Mouse (Mus musculus) gastrocnemius, postnatal 25 days (tissue): ENCODE measurements around the gene Adgrg3. TPM values are rescaled to one million over a fixed set of nuclear protein-coding genes. Genes with fewer than 3 reads are reported as not detected.
A peak's percentile ranks its signal among the peaks of the same experiment; 100 is the strongest.

ENCODE experiments used
- DNase-seq: peaks from one replicate; pipeline ENCODE4 v3.0.0; 2022
- total RNA-seq, 2 experiments: library from RNA; stranded (reverse); gene quantifications; 1 replicate in 1 of 2; 2 replicates in 1 of 2; pipeline ENCODE4 v1.2.3; 2021

Adgrg3 gene
- total RNA-seq, 2 experiments from 2014 or later: 0.41 to 0.86 TPM

DNA sequence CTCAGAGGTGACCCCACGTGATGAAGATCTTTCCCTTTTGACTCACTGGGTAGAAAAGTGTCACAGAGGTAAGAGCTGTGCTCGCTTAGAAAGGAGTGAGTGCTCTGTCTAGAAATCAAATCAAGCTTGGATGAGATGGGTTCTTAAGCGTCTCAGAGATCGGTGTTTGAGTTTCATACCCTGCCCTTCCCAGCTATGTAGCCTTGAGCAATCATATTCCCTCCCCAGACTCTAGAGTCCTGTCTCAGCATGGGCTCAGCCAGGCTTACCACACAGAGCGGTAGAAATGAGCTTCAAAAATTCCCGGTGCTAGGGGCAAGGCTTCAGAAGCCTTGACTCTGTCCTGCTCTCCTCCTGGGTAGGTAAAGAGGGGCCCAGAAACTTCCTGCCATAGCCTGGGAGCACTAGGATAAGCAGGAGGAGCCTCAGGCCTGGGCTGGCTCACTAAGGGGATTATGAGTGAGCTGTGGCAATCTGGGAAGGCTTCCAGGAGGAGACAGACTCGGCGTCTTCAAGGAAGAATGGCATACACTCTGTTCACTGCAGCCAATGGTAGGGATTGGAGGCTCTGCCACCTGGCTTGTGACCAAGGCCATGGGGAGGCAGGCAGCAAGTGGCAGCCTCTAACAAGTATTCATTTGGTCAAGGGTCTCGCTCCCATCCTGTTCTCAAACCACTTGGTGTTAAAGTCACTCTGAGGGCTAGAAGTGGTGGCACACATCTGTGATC is 24.3 kb upstream of the Adgrg3 start:
- DNase-seq: no peak

DNA sequence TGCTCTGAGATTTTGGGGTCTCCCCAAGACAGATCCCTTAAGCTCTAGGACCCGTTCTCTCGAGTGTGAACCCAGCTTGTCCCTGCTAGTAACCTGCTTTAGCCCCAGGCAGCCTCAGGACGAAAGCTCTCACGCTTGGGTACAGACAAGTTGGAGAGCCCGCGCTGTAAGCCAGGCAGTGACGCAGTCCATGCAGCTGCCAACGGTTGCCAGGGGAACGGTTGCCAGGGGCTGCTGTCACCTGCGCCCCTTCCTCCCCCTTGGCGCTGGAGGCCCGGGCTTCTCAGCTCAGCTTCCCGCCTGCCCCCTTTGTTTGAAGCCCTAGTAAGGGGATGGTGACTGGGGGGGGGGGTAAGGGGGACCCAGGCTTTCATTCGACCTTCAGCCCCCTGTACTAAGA is 23.5 kb upstream of the Adgrg3 start:
- peak; percentile 47 for DNase-seq

DNA sequence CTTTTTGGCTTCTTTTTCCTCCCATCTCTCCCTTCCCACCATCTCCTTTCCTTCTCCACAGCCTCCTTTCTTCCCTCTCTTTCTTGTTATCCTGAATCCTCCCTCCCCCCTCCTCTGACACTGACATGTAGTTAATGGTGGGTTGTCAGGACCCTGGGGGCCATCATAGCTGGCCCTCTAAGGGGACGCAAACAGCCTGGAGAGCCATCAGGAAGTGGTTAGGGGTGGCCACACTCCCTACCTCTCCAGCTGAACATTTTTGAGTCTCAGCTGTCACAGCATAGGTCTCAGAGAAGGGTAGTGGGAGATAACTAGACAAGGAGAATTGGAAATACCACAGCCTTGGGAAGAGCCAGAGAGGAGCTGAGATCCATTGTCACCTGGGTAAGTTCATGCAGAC is 23.0 kb upstream of the Adgrg3 start:
- DNase-seq: no peak

DNA sequence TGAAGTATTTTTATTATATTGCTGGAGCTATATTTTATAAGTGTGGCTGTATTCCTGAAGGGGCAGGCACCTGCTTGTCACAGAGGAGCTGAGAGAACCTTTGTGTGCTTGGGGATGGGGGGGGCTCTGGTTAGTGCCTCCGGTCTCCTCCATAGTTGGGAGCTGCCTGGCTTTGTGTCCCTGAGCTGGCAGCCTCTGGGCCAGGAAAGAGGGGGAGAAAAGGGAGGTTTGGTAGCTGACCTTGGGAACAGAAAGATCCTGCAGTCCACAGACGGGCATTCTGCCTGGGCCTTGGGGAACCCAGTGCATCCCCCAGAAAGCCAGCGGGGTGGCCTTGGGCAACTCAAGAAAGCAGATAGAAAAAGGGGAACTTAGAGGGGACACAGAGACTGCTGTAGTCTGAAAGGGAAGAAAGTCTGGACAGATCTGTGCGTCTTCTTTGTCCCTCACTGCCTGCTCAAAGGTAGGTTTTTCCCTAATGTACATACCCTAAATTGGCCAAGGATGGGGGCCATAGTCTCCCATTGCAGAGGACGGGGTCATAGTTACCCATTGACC is 22.1 kb upstream of the Adgrg3 start:
- DNase-seq: no peak

DNA sequence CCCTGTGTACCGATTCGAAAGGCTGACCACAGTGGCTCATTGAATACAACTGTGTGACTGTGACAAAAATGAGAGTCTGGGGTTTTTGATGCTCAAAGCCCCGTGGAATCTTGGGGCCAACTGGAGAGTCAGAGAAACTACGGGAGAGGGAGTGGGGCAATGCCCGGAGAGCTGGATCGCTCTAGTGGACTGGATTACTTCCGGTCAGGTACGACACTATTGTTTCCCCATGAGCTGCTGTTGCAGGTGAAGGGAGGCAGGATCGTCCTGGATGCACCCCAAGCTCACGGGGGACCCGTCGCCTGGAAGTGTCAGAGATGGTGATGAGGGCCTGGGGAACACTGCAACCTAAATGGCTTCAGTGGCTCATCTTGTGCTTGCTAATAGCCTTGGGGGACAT is 21.5 kb upstream of the Adgrg3 start:
- DNase-seq: no peak

DNA sequence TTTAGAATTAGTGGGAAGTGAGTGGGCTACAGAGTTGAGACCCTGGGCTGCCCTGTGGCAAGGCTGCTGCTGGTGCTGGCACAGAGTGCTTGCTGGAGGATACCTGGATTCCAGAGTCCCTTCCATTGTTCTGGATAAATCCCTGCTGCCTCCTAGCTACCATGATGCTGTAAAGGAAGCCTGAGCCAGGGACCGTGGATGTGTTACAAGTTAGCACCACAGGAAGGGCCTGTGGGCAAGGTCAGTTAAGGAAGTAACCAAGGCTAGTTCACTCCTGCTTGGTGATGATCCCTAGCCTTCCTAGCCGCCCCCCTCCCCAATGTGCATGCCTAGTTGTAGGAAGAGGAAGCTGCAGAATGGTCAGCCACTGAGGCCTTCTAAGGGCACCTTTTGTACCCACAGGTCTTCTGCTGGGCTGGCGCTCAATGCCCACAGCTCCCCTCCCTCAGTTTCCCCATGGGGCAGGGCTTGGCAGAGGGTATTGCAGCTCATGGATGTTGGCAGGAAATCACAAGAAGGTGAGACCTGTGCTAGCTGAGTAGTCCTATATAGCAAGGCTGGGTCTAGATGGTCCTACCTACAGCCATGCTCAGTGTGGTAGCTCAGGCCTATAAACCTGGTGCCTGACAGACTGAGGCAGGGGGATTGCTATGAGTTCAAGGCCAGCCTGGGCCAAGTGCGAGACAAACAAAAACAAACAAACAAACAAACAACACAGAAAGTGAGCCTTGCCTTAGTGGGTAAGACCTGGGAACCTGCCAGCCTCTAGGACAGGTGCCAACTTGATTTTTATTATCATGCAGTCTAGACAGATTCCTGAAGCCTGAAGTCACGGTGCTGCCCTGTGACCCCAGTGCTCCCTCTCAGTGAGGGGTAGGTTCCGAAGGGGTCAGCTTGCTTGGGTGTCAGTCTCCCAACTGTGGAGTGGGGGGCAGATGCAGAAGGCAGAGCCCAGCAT is 20.3 kb upstream of the Adgrg3 start:
- no peak for DNase-seq

DNA sequence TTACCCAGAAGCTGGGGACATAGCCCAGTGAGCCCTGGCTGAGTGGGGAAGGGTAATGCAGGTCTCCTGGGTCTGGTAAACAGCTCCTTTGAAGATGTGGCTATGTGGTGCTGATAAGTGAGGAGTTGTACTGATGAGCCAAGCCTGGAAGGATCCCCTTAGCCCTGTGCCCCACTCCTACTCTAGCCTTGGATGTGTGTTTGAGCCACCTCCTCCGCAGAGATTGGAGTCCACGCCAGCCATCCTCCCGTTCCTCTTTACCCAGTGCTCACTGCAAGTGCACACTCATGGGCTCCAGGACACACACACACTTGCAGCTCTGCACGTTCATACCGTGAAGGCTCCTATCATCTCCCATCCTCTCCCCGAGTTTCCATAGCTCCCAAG is 19.6 kb upstream of the Adgrg3 start:
- DNase-seq: no peak

DNA sequence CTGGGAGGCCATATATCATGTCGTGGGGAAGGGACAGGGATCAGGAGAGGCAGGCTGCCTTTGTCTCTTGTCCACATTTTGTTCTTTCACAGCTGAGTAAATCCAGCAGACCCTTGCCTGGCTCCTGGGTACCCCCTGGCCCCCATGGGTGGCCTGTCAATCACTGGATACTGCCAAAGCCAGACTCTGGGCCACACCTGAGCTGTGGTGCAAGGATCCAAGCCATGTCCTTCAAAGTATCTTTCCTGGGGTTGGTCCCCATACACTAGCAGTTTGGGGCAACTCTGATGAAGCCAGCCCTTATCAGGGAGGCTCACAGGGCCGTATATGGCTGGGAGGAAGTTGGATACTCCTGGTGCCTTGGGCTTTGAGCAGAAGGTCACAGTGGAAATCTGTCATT is 19.1 kb upstream of the Adgrg3 start:
- no peak for DNase-seq

DNA sequence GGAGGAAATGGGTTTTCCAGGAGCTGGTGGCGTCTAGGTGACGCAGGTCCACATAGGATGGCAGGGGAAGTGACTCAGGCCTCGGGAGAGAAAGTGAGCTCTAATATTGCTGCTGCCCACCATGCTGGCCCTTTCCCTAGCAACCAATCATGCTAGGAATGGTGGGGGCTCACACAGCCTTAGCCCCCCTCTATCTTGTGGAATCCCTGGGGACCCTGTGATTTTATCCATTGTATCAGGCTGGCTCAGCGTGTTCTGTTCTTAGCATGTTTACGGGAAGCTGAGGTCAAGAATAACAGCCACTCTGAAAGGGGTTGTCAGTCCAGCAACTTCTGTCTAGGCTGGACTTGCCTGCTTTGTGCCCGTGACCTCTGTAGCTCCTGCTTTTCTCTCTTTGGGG is 18.5 kb upstream of the Adgrg3 start:
- peak; percentile 53 for DNase-seq

DNA sequence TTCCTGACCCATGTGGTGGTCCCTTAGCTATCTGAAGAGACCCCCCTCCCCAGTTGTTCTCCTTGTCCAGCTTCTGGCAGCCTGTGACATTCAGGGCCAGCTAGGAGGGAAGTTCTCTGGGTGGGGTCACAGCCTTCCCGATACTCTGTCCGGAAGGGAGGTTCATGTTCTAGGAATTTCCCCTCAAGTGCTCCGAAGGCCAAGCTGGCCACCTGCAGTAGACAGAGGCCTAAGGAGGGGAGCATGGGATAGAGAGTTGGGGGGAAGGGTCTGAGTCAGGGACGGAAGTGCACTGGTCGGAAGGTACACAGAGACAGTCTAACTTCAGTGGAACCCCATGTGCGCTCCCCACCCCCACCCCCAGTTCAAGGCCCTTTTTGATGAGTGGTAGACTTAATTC is 17.5 kb upstream of the Adgrg3 start:
- DNase-seq: peak; percentile 42

DNA sequence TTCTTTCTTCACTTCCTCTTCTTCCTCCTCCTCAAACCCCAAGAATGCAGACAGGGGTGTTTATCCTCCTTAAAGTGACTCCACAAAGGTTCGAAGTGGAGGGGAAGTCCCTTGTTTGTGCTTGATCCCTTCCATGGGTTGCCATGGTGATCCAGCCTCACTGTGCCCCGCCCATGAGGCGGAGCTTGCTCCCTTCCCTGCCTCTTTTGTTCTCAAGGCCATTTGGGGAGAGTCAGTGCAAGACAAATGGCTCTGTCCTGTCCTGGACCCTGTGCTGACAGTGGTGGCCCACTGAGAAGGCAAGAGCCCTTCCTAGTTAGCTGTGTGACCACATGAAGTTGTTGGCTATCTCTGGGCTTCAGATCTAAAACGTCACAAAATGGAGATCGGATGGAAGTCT is 16.8 kb upstream of the Adgrg3 start:
- peak; percentile 51 for DNase-seq

DNA sequence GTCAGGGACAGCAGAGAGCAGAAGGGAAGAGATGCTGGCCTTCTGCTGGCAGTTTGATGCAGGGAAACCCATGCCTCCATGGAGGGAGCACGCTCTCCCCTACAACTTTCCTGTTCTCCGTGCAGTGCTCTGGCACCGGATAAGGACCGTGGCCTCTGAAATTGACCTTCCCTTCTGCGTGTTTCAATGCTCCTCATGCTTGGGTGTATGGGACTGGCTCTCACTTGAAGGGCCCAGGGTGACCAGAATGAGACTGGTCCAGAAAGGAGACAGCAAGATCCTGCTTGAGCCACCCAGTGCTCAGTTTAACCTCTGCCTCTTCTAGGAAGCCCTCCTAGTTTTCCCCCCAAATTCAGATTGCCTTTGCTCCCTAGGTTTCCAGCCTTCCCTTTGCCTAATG is 16.3 kb upstream of the Adgrg3 start:
- no peak for DNase-seq

DNA sequence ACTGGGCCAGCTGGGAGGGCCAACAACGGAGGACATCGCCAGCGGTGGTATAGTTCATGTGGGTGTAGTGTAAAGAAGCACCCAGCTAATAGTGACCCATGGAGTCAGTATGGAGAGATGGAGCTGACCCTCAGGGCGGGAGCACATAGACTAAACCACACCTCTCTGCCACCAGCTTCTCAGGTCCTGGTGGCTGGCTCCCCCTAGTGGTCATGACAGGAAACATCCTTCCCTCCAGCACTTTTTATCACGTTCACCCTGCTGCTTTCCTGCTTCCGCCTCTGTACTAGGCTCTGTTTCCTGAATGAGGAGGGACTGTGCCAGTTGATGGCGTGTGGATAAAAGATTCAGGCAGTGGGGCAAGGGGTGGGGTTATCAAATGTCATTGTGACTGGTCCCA is 15.8 kb upstream of the Adgrg3 start:
- peak; percentile 73 for DNase-seq

DNA sequence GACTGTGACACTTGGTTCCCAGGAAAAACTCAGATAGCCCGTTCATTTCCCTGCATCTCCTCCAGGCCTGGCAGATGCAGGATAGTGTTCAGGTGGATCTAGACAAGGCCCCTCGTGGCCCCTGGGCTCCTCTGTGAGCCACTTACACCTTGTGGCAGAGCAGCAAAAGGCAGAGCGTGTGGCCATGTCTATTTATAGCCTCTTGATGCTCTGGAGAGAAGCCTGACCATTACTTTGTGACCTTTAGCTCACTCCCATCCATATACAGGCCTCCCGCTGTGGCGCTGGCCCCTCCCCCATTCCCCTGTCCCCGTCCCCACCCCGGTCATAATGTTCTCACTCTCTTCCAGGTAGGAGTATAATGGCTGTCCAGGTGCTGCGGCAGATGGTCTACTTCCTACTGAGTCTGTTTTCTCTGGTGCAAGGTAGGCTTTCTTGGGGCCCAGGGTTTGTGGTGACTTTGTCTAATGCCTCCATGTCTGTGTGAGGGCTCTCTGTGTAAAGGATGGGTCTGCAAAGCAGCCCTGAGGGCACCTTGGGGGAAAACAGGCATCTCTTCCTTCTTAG is 15.3 kb upstream of the Adgrg3 start:
- DNase-seq: no peak

DNA sequence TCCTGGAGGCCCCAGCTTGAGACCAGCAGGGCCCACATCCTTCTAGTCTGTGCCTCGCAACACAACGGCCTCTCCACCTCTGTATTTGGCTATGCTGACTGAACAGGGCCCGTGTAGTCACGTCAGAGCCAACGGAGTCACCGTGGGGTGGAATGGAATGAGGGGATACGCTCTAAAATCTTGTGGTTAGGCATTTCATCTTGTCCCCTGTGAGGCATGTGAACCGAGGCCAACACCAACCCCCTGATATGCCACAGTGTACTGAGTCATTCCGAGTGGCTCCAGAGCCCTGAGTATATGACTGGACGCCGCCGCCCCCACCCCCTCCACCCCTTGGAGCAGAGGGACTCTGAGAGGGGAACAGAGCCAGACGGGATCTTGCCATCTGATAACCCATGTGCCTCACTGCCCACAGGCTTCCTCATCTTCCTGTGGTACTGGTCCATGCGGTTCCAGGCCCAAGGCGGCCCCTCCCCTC is 5.0 kb upstream of the Adgrg3 start:
- DNase-seq: no peak

DNA sequence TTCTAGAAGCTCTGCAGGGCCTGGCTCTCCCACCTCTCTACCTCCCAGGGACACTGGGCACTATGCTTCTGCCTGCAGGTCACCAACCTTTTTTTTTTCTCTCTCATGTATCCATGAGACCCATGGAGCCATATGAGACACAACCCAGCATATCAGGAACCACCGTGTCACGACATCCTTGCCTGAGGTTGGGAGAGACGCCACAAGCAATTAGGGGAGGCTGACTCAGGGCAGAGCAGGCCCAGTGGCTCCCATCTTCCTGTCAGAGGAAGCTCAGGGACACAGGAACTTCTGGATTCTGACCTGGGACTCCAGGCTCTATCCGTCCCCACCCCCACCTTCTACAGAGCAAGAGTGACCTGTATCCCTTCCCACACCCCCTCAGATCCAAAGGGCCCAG is 1.6 kb upstream of the Adgrg3 start:
- DNase-seq: no peak

DNA sequence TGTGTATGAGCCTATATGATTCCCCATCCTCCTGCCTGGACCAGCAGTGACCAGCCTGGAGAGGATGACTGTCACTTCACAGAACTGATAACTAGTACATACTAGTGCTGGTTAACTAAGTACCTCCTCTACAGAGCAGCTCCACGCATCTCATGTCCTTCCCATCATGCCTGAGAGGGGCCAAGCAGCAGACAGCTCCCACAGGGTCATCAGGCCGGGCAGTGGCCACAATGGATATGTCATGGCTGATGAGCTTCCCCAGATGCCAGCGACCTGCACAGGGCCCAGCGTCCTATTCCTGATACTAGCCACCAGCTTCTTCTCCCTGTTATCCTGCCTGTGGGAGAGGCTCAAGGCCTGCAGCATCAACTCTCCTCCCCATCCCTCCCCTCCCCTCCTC is 808 bp upstream of the Adgrg3 start:
- DNase-seq: no peak

DNA sequence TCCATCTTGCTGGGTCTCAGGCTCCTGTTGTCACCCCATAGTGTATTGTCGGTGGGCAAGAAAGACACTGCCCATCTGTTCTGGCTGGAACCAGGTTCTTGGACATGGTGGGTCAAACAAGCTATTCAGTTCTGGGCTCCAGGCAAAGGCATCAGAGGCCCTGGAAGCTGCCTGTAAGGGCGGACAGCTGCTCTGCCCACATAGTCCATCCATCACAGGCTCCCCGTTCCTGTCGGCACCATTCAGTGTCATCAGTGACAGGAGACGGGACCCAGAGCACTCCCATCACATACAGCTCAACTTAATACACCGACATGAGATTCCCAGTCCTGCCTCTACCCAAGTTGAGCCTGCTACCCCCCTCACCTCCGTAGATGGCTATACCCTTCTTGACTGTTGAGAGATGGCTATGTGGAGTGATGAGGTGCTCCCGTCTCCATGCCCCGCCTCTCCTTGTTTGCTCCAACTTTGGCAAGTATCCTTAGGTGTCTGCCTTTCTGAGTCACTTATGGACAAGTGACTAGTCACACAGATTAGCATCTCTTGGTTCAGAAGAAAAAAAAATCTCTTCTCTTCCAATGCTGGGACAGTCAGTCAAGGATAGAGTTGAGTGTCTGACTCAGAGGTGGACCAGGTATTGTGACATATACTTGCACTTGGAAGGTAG is 610 bp downstream of the Adgrg3 start:
- DNase-seq: no peak

DNA sequence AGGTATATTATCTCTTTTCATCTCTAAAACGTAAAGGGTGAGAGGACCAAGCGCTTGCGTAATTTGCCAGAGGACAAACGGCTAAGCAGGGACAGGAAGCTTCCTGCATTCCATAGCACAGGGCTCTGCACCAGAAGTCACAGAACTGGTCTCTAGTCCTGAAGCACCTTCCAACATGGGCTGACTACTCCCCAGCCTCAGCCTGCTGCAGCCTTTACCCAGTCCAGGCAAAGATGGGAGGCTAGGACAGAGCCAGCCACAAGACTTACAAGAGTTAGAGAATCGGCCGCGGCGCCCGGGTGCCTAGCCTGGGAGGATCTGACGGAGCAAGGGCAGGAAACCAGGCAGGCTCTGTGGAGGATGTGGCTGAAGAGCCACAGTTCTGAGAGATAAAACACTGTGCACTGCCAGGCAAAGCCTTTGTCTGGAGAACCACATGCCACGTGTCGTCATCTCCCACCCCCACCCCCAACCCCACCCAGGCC is 2.8 kb downstream of the Adgrg3 start:
- no peak for DNase-seq

DNA sequence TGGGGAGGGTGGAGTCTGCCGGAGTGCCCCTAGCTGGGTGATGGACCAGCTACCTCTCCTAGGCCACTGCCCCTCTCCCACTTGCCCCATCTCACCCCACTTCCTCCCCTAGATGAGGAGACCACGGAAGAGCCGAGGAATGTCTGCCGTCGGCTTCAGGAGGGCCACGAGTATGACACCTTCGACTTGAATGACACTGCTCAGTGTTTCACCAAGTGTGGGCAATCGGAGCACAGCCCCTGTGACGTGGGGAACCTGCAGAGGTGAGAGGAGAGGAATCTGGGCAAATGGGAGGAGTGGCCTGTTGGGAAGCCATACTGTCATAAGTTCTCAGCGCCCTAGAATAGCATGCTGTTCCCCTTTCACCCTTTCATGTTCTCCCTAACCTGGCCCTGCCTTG is 3.3 kb downstream of the Adgrg3 start:
- no peak for DNase-seq

DNA sequence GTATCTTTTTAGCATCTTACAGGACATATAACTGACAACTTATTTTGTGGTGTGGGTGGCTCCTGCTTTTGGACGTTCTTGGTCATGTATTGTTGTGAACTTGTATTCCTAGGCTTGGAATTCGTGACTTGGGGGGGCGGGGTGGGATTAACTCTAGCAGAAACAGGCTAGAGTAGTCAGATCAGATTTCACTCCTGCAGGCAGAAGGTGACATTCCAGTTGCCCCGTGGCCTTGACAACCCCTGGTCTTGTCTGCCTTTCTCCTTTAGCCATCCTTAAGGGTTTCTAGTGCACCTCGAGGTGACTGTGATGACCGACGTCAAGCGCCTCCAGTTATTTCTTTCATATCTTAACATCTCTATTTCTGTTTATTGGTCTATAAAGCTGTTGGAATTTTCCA is 5.7 kb downstream of the Adgrg3 start:
- no peak for DNase-seq

DNA sequence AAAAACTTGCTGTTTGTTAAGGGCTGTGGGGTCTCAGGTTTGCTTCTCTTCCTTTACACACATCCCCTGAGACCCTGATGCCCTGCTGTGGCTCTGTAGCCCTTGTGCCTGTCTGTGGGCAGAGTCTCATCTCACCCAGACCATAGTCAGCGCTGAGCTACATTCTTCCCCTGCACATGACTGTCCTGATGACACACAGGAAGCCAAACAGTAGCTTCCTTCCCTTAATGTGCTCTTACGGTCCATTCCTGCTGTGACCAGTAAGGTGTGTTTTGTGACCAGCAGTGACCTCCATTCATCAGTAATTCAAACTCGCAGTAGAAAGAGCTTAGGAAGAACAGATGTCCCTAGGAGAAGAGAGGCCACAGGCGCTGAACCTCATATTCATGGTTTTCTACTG is 6.9 kb downstream of the Adgrg3 start:
- no peak for DNase-seq
